Mouse (Mus musculus) heart, postnatal 0 days (tissue): ENCODE measurements around the gene Pagr1b. TPM values are rescaled to one million over a fixed set of nuclear protein-coding genes. Genes with fewer than 3 reads are reported as not detected.
A peak's percentile ranks its signal among the peaks of the same experiment; 100 is the strongest.

Experiments used
- ATAC-seq: fragments of 200-750 bp; cut with Nextera tagmentation; 2 replicates; pipeline ENCODE4 v1.8.0; 2017; ENCODE audit warnings: low read depth, moderate number of reproducible peaks, moderate library complexity; ENCODE audit not compliant: insufficient read depth
- DNase-seq: peaks from one replicate; pipeline ENCODE4 v3.0.0-alpha.2; 2016; ENCODE audit warnings: low spot score
- H3K27ac ChIP-seq: fragments of 300-500 bp; sonication (generic); 2 replicates; pipeline ENCODE4 v1.5.1; 2014; ENCODE audit warnings: low read depth, mild to moderate bottlenecking
- H3K27me3 ChIP-seq: fragments of 300-500 bp; sonication (generic); 2 replicates; pipeline ENCODE4 v1.6.1; 2014; ENCODE audit warnings: low read length, mixed read lengths; ENCODE audit not compliant: control insufficient read depth, insufficient read depth
- H3K36me3 ChIP-seq: fragments of 300-500 bp; sonication (generic); replicated peaks from 2 replicates; pipeline ENCODE4 v1.6.1; 2014; ENCODE audit warnings: low read length, mixed read lengths; ENCODE audit not compliant: control insufficient read depth, insufficient read depth
- H3K4me1 ChIP-seq: fragments of 300-500 bp; sonication (generic); 2 replicates; pipeline ENCODE4 v1.6.1; 2014; ENCODE audit warnings: antibody characterized with exemption; ENCODE audit not compliant: control insufficient read depth, insufficient read depth
- H3K4me2 ChIP-seq: fragments of 300-500 bp; sonication (generic); 2 replicates; pipeline ENCODE4 v1.6.1; 2014; ENCODE audit warnings: low read depth, mild to moderate bottlenecking, low read length, moderate library complexity
- H3K4me3 ChIP-seq: fragments of 300-500 bp; sonication (generic); 2 replicates; pipeline ENCODE4 v1.5.1; 2014; ENCODE audit warnings: low read depth, low read length
- H3K9ac ChIP-seq: fragments of 300-500 bp; sonication (generic); replicated peaks from 2 replicates; pipeline ENCODE4 v1.6.1; 2014; ENCODE audit warnings: low read depth, low read length, mixed read lengths
- H3K9me3 ChIP-seq: fragments of 300-500 bp; sonication (generic); replicated peaks from 2 replicates; pipeline ENCODE4 v1.6.1; 2016; ENCODE audit warnings: low read length; ENCODE audit not compliant: control insufficient read depth
- CTCF ChIP-seq: IDR thresholded peaks from 2 replicates; pipeline ENCODE4 v1.5.1; 2016; ENCODE audit warnings: antibody characterized with exemption, control low read depth, low read depth
- EP300 ChIP-seq: IDR thresholded peaks from 2 replicates; pipeline ENCODE4 v1.6.1; 2016; ENCODE audit warnings: antibody characterized with exemption, low read depth
- WGBS: fragments of 180-500 bp; shearing (Covaris S2); extraction: QIAGEN DNeasy Blood & Tissue Kit; methylation state at CpG from one replicate; pipeline ENCODE4 v1.1.7; 2014; 5-methylcytosine and 5-hydroxymethylcytosine counted together
- polyA plus RNA-seq: library from polyadenylated mRNA; unstranded; fragments of >200 nt; fragmentation: Nextera tagmentation; extraction: Ambion mirVana; gene quantifications from 2 replicates; pipeline ENCODE4 v1.2.1, GENCODE M21; 2015
- total RNA-seq: library from RNA; depleted of rRNA; stranded (reverse); fragments of >200 nt; gene quantifications from 2 replicates; pipeline ENCODE4 v1.2.3, GENCODE M21; 2014; ENCODE audit warnings: low replicate concordance

The Pagr1b gene
- total and polyA plus RNA-seq, 2 experiments from 2014 or later = not detected

- Histone ChIP-seq H3K4me2 (no peak overlapping the region), H3K9ac (no peak overlapping the region), H3K4me1 (no peaks in the 10 kb centered on the region), H3K36me3 (peaks cover 39% of the 10 kb centered on the region), H3K27me3 (no peaks in the 10 kb centered on the region), H3K4me3 (no peak overlapping the region), H3K9me3 (no peaks in the 10 kb centered on the region), H3K27ac (no peak overlapping the region)
- WGBS = 74% methylated on average over 7 of the region's 7 CpGs
- TF ChIP-seq CTCF (no peak), EP300 (no peak)
- DNase-seq = no peak
- ATAC-seq = no peak
These were observed 33.2 kb downstream of the Pagr1b start for GRCm38 (mm10) chr7:126983113-126983512.

GRCm38 (mm10) chr7:126982054-126982453 is 34.2 kb downstream of the Pagr1b start:
- ATAC-seq = no peak
- 55% methylated on average over 4 of the region's 4 CpGs for WGBS

GRCm38 (mm10) chr7:126981601-126982000 is 34.7 kb downstream of the Pagr1b start:
- Histone ChIP-seq H3K9me3 (no peaks in the 10 kb centered on the region), H3K27me3 (no peaks in the 10 kb centered on the region), H3K36me3 (peaks cover 34% of the 10 kb centered on the region), H3K27ac (no peak overlapping the region), H3K9ac (no peak overlapping the region), H3K4me1 (no peaks in the 10 kb centered on the region), H3K4me3 (no peak overlapping the region), H3K4me2 (no peak overlapping the region)
- 69% methylated on average over 2 of the region's 2 CpGs for WGBS
- DNase-seq (no peak), ATAC-seq (no peak)
- TF ChIP-seq EP300 = no peak
- no peak for TF ChIP-seq CTCF

More at GRCm38 (mm10) chr7:126982054-126982453, 34.2 kb downstream of the Pagr1b start:
- peaks cover 38% of the 10 kb centered on the region for H3K36me3 ChIP-seq
- no peak overlapping the region for H3K27ac ChIP-seq
- no peak for TF ChIP-seq CTCF
- TF ChIP-seq EP300 = no peak
- H3K4me1 ChIP-seq = no peaks in the 10 kb centered on the region
- no peaks in the 10 kb centered on the region for H3K27me3 ChIP-seq
- no peak for DNase-seq
- no peak overlapping the region for H3K9ac ChIP-seq
- H3K9me3 ChIP-seq = no peaks in the 10 kb centered on the region
- H3K4me2 ChIP-seq = no peak overlapping the region
- H3K4me3 ChIP-seq = no peak overlapping the region

- Histone ChIP-seq H3K4me2 (no peak overlapping the region), H3K9ac (no peak overlapping the region), H3K9me3 (no peaks in the 10 kb centered on the region), H3K4me1 (peaks cover 4% of the 10 kb centered on the region; the same call in 1 of the 2 replicates), H3K36me3 (peaks cover 34% of the 10 kb centered on the region), H3K27me3 (no peaks in the 10 kb centered on the region), H3K4me3 (no peak overlapping the region), H3K27ac (no peak overlapping the region)
- no peak for DNase-seq
- no peak for ATAC-seq
- TF ChIP-seq CTCF (no peak), EP300 (no peak)
- WGBS = 82% methylated on average over 6 of the region's 6 CpGs
These were observed 37.4 kb downstream of the Pagr1b start for GRCm38 (mm10) chr7:126978841-126979240.

- no peak for ATAC-seq
- peak overlapping the region; percentile 80 for H3K4me3 ChIP-seq
- no peaks in the 10 kb centered on the region for H3K9me3 ChIP-seq
- WGBS = 20% methylated on average over 14 of the region's 14 CpGs
- peak overlapping the region; percentile 89 for H3K9ac ChIP-seq
- peak overlapping the region; percentile 96 for H3K27ac ChIP-seq
- peak overlapping the region; percentile 79 for H3K4me2 ChIP-seq
- peaks cover 4% of the 10 kb centered on the region; the same call in 1 of the 2 replicates for H3K4me1 ChIP-seq
- TF ChIP-seq CTCF = no peak
- TF ChIP-seq EP300 = no peak
- peaks cover 34% of the 10 kb centered on the region for H3K36me3 ChIP-seq
- no peak for DNase-seq
- H3K27me3 ChIP-seq = no peaks in the 10 kb centered on the region
These were observed 39.3 kb downstream of the Pagr1b start for GRCm38 (mm10) chr7:126976878-126977459.
